Mouse (Mus musculus): ENCODE data around the gene Snw1. TPM values are rescaled to one million over a fixed set of nuclear protein-coding genes. Genes with fewer than 3 reads are reported as not detected.

Snw1 gene
- polyA plus RNA-seq, 1 experiment from 2014 or later = 158 TPM

DNA sequence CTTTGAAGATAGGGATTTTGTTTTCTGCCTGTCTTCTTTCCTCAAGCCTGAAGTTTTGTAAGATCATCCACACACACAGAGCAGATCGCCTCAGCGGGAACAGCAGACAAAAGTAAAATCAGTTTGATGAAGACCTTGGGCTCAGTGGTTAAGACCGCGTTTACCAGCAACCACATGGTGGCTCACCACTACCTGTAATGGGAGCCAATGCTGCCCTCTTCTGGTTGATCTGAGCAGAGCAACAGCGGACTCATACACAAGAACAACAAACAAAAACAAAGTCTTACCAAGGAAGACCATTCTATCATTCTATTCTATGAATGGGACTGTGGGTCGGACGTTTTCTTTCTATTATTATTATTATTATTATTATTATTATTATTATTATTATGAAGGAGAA lies 55.4 kb downstream of the Snw1 start:
- Histone ChIP-seq H3K36me3 (ENCODE audit: control insufficient read depth, insufficient read depth, low read length) (no peaks in the 10 kb centered on the region), H3K9me3 (ENCODE audit: control insufficient read depth, low read length) (no peaks in the 10 kb centered on the region), H3K27ac (ENCODE audit: low read depth, low read length) (no peak overlapping the region), H3K4me3 (ENCODE audit: low read depth, low read length) (no peak overlapping the region), H3K9ac (ENCODE audit: low read length) (no peak overlapping the region), H3K4me1 (replicated peaks; ENCODE audit: control insufficient read depth, insufficient read depth, low read length) (no peaks in the 10 kb centered on the region; the same call in 1 of the 2 replicates), H3K27me3 (ENCODE audit: control insufficient read depth, insufficient read depth, low read length) (no peaks in the 10 kb centered on the region), H3K4me2 (ENCODE audit: low read depth, low read length, severe bottlenecking) (no peak overlapping the region)
- WGBS = 40% methylated on average over 7 of the region's 7 CpGs
- ATAC-seq (replicated peaks; ENCODE audit: low FRiP score) (no peak), DNase-seq (ENCODE audit: low spot score) (peak; percentile 78)

- H3K27ac ChIP-seq (ENCODE audit: low read depth, low read length) = no peak overlapping the region
- no peak overlapping the region for H3K4me3 ChIP-seq (ENCODE audit: low read depth, low read length)
- H3K27me3 ChIP-seq (ENCODE audit: control insufficient read depth, insufficient read depth, low read length) = no peaks in the 10 kb centered on the region
- H3K4me2 ChIP-seq (ENCODE audit: low read depth, low read length, severe bottlenecking) = no peak overlapping the region
- no peak for DNase-seq (ENCODE audit: low spot score)
- 86% methylated on average over 4 of the region's 4 CpGs for WGBS
- H3K36me3 ChIP-seq (ENCODE audit: control insufficient read depth, insufficient read depth, low read length) = no peaks in the 10 kb centered on the region
- no peaks in the 10 kb centered on the region; the same call in 1 of the 2 replicates for H3K4me1 ChIP-seq (replicated peaks; ENCODE audit: control insufficient read depth, insufficient read depth, low read length)
- no peak overlapping the region for H3K9ac ChIP-seq (ENCODE audit: low read length)
- no peak for ATAC-seq (replicated peaks; ENCODE audit: low FRiP score)
- no peaks in the 10 kb centered on the region for H3K9me3 ChIP-seq (ENCODE audit: control insufficient read depth, low read length)
These were observed 56.7 kb downstream of the Snw1 start for GRCm38 (mm10) chr12:87415358-87415757.

- Histone ChIP-seq H3K9ac (ENCODE audit: low read length) (no peak overlapping the region), H3K27me3 (ENCODE audit: control insufficient read depth, insufficient read depth, low read length) (no peaks in the 10 kb centered on the region), H3K27ac (ENCODE audit: low read depth, low read length) (no peak overlapping the region), H3K4me2 (ENCODE audit: low read depth, low read length, severe bottlenecking) (no peak overlapping the region), H3K4me3 (ENCODE audit: low read depth, low read length) (no peak overlapping the region), H3K9me3 (ENCODE audit: control insufficient read depth, low read length) (no peaks in the 10 kb centered on the region), H3K4me1 (replicated peaks; ENCODE audit: control insufficient read depth, insufficient read depth, low read length) (no peaks in the 10 kb centered on the region), H3K36me3 (ENCODE audit: control insufficient read depth, insufficient read depth, low read length) (no peaks in the 10 kb centered on the region)
- DNase-seq (ENCODE audit: low spot score) (peak; percentile 81), ATAC-seq (replicated peaks; ENCODE audit: low FRiP score) (peak; percentile 68)
- 22% methylated on average over 4 of the region's 4 CpGs for WGBS
These were observed 58.8 kb downstream of the Snw1 start for GRCm38 (mm10) chr12:87413179-87413790.

DNA sequence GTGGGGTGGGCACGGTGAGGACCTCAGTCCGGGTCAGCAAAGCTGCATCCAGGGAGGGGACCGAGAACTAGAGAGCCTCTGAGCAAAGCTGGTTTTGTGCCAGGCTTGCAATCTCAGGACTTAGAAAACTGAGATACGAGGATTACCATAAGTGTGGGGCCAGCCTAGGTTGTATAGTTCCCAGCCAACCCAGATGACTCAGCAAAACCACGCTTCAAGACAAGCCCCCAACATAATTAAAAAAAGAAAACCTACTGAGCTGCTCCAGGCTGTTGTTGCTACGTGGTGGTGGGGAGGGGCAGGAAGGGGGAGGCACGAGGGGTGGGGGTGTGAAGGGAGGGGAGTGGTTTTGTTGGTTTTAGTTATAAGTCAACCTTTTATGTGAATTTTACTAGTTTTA lies 61.1 kb downstream of the Snw1 start:
- no peak overlapping the region for H3K9ac ChIP-seq (ENCODE audit: low read length)
- no peak overlapping the region for H3K27ac ChIP-seq (ENCODE audit: low read depth, low read length)
- 0 out of 2 replicates have a peak, but pooled peaks cover 1% of the 10 kb centered on the region for H3K4me1 ChIP-seq (replicated peaks; ENCODE audit: control insufficient read depth, insufficient read depth, low read length)
- H3K36me3 ChIP-seq (ENCODE audit: control insufficient read depth, insufficient read depth, low read length) = no peaks in the 10 kb centered on the region
- no peaks in the 10 kb centered on the region for H3K9me3 ChIP-seq (ENCODE audit: control insufficient read depth, low read length)
- no peak overlapping the region for H3K4me3 ChIP-seq (ENCODE audit: low read depth, low read length)
- no peak for DNase-seq (ENCODE audit: low spot score)
- 60% methylated on average over 7 of the region's 7 CpGs for WGBS
- H3K4me2 ChIP-seq (ENCODE audit: low read depth, low read length, severe bottlenecking) = no peak overlapping the region
- ATAC-seq (replicated peaks; ENCODE audit: low FRiP score) = no peak
- H3K27me3 ChIP-seq (ENCODE audit: control insufficient read depth, insufficient read depth, low read length) = no peaks in the 10 kb centered on the region

DNA sequence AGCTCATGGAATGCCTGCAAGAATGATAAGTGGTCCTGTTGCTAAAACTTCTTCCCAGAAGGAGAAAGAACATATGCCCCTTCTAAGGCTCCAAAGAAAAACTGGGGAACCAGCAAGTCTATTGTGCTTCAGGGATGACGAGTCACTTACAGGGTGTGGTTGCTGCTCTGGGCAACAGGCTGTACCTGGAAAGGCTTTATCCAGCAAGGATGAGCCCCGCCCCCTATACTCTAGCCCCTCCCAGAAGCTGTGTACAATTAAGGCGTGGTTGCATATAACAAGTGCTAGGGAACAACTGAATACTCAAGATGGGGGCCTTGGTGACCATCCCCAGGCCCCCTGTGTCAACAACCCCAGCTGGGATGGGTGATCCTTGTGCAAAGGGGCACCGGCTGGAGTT lies 63.0 kb downstream of the Snw1 start:
- WGBS = 83% methylated on average over 4 of the region's 4 CpGs
- no peaks in the 10 kb centered on the region for H3K27me3 ChIP-seq (ENCODE audit: control insufficient read depth, insufficient read depth, low read length)
- no peaks in the 10 kb centered on the region for H3K9me3 ChIP-seq (ENCODE audit: control insufficient read depth, low read length)
- no peak for DNase-seq (ENCODE audit: low spot score)
- H3K4me1 ChIP-seq (replicated peaks; ENCODE audit: control insufficient read depth, insufficient read depth, low read length) = 0 out of 2 replicates have a peak, but pooled peaks cover 1% of the 10 kb centered on the region
- no peak for ATAC-seq (replicated peaks; ENCODE audit: low FRiP score)
- no peak overlapping the region for H3K4me3 ChIP-seq (ENCODE audit: low read depth, low read length)
- H3K9ac ChIP-seq (ENCODE audit: low read length) = no peak overlapping the region
- H3K4me2 ChIP-seq (ENCODE audit: low read depth, low read length, severe bottlenecking) = no peak overlapping the region
- H3K36me3 ChIP-seq (ENCODE audit: control insufficient read depth, insufficient read depth, low read length) = no peaks in the 10 kb centered on the region
- H3K27ac ChIP-seq (ENCODE audit: low read depth, low read length) = no peak overlapping the region

GRCm38 (mm10) chr12:87407869-87408605 lies 64.0 kb downstream of the Snw1 start:
- Histone ChIP-seq H3K9ac (ENCODE audit: low read length) (no peak overlapping the region), H3K27ac (ENCODE audit: low read depth, low read length) (no peak overlapping the region), H3K4me2 (ENCODE audit: low read depth, low read length, severe bottlenecking) (no peak overlapping the region), H3K9me3 (ENCODE audit: control insufficient read depth, low read length) (no peaks in the 10 kb centered on the region), H3K4me3 (ENCODE audit: low read depth, low read length) (no peak overlapping the region), H3K36me3 (ENCODE audit: control insufficient read depth, insufficient read depth, low read length) (no peaks in the 10 kb centered on the region), H3K27me3 (ENCODE audit: control insufficient read depth, insufficient read depth, low read length) (no peaks in the 10 kb centered on the region), H3K4me1 (replicated peaks; ENCODE audit: control insufficient read depth, insufficient read depth, low read length) (0 out of 2 replicates have a peak, but pooled peaks cover 1% of the 10 kb centered on the region)
- 54% methylated on average over 21 of the region's 21 CpGs for WGBS
- DNase-seq (ENCODE audit: low spot score) (peak; percentile 60), ATAC-seq (replicated peaks; ENCODE audit: low FRiP score) (0 out of 2 replicates have a peak, but pooled peaks have one; percentile 39)

DNA sequence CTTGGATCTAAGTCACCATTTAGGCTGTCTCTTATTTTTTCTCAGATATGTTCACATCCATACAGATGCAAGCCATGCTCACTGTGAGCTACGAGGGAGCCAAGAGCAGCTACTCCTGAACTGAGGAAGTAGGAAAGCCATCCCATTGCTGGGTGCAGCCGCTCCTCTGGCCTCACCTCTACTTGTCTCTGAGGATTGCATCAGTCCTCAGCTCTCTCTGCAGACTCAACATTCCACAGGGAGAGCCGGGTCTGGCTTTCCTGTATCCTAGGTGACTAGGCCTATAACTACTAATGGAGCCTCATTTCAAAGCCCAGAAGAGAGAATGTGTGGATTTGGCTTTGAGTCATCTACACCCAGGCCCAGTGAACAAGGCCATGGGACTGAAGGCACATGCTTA lies 66.4 kb downstream of the Snw1 start:
- Histone ChIP-seq H3K9me3 (ENCODE audit: control insufficient read depth, low read length) (no peaks in the 10 kb centered on the region), H3K9ac (ENCODE audit: low read length) (no peak overlapping the region), H3K27me3 (ENCODE audit: control insufficient read depth, insufficient read depth, low read length) (no peaks in the 10 kb centered on the region), H3K4me3 (ENCODE audit: low read depth, low read length) (no peak overlapping the region), H3K36me3 (ENCODE audit: control insufficient read depth, insufficient read depth, low read length) (no peaks in the 10 kb centered on the region), H3K4me2 (ENCODE audit: low read depth, low read length, severe bottlenecking) (no peak overlapping the region), H3K4me1 (replicated peaks; ENCODE audit: control insufficient read depth, insufficient read depth, low read length) (0 out of 2 replicates have a peak, but pooled peaks cover 1% of the 10 kb centered on the region), H3K27ac (ENCODE audit: low read depth, low read length) (no peak overlapping the region)
- no peak for ATAC-seq (replicated peaks; ENCODE audit: low FRiP score)
- 87% methylated on average over 3 of the region's 3 CpGs for WGBS
- DNase-seq (ENCODE audit: low spot score) = no peak

DNA sequence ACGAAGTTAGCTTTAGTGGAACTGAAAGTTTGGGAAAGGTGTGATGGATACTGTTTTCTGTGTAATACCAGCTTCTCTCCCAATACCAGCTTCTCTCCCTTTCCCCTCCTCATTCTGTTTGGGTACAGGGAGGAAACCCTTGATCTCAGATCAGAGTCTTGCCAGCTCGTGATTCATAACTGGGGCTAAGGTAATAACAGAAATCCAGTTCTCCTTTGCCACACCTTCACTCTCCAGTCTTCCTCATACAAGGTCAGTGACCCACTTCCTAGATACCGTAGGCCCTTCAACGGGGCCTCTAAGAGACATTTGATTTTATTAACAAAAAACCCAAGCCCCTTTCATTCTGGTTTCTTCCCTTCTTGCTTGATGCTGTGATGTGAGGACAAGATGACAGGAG lies 66.9 kb downstream of the Snw1 start:
- Histone ChIP-seq H3K4me3 (ENCODE audit: low read depth, low read length) (no peak overlapping the region), H3K4me2 (ENCODE audit: low read depth, low read length, severe bottlenecking) (no peak overlapping the region), H3K9me3 (ENCODE audit: control insufficient read depth, low read length) (no peaks in the 10 kb centered on the region), H3K36me3 (ENCODE audit: control insufficient read depth, insufficient read depth, low read length) (no peaks in the 10 kb centered on the region), H3K27ac (ENCODE audit: low read depth, low read length) (no peak overlapping the region), H3K27me3 (ENCODE audit: control insufficient read depth, insufficient read depth, low read length) (no peaks in the 10 kb centered on the region), H3K9ac (ENCODE audit: low read length) (no peak overlapping the region), H3K4me1 (replicated peaks; ENCODE audit: control insufficient read depth, insufficient read depth, low read length) (0 out of 2 replicates have a peak, but pooled peaks cover 1% of the 10 kb centered on the region)
- WGBS = 82% methylated on average over 4 of the region's 4 CpGs
- DNase-seq (ENCODE audit: low spot score) = no peak
- no peak for ATAC-seq (replicated peaks; ENCODE audit: low FRiP score)
